Mouse (Mus musculus) megakaryocyte, embryonic 14.5 days (primary cell): Measurements from ENCODE around the gene Mmp11.

Experiments used
- FLI1 ChIP-seq: IDR thresholded peaks from 2 replicates; pipeline ENCODE4 v1.6.1; 2012; ENCODE audit warnings: low read length, inconsistent platforms, mixed read lengths
- GATA1 ChIP-seq: IDR thresholded peaks from 3 replicates; pipeline ENCODE4 v1.6.1; 2012; ENCODE audit warnings: mixed read lengths, low read length, inconsistent platforms, borderline replicate concordance

DNA sequence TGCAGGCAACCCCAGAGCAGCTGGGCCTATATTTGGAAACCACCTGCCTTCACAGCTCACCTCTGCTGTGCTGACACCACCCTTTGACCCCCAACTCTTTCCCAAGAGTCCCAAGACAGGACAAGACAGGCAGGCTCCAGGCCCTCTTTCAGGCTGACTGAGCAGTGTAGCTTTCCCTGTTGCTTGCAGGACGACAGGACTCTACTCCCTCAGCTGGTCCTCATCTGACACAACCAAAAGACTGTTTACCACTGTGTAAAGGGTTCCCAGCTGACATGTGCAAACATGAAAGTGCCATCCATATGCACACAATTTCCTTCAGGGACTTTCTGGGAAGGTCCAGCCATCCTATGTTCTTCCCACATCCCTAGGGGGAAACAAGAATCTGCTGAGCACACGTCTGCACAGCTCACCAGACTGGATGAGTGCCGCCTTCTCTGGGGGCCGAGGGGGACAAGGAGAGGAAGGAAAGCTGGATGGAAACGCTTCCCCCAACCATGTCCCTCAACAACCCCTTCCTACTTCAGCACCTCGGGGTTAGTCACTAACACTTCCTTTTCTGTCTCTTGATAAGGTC, 23.2 kb downstream of the Mmp11 start:
- no peak for TF ChIP-seq GATA1
- no peak for TF ChIP-seq FLI1
